Mouse (Mus musculus) gonadal fat pad, adult 2 months (tissue): ENCODE results near the gene Cad. TPM values are rescaled to one million over a fixed set of nuclear protein-coding genes. Genes with fewer than 3 reads are reported as not detected.

ENCODE experiments used
- DNase-seq: peaks from one replicate; pipeline ENCODE4 v3.0.0-alpha.2; 2012; ENCODE audit warnings: low read depth
- polyA plus RNA-seq: library from polyadenylated mRNA; depleted of rRNA; stranded (reverse); fragments of >200 nt; gene quantifications from 2 replicates; pipeline ENCODE4 v1.2.3, GENCODE M21; 2012; rRNA removed

The Cad gene
- polyA plus RNA-seq, 1 experiment = 216 TPM

GRCm38 (mm10) chr5:31110781-31111180 lies 56.2 kb downstream of the Cad start:
- DNase-seq = no peak

GRCm38 (mm10) chr5:31116354-31116753 lies 61.8 kb downstream of the Cad start, which contains the start of gene Trim54:
TSS of gene Trim54 (plus strand) at chr5:31116712.
- no peak for DNase-seq

GRCm38 (mm10) chr5:31116912-31117311 lies 62.3 kb downstream of the Cad start:
- no peak for DNase-seq

GRCm38 (mm10) chr5:31121111-31121510 lies 66.5 kb downstream of the Cad start:
- no peak for DNase-seq

- no peak for DNase-seq
These were observed 68.9 kb downstream of the Cad start for GRCm38 (mm10) chr5:31123481-31123880.

- no peak for DNase-seq
These were observed 71.5 kb downstream of the Cad start for GRCm38 (mm10) chr5:31126050-31126449.

Other genes with a start within 250 kb of the Cad start
- 31.4 and 36.3 TPM in 2 replicates for gene Mapre3, start 240.1 kb upstream of the Cad start, polyA plus RNA-seq
- gene Tmem214, start 186.8 kb upstream of the Cad start, polyA plus RNA-seq = 82.4 and 97.4 TPM in 2 replicates
- 20.0 and 22.9 TPM in 2 replicates for gene Agbl5, start 166.1 kb upstream of the Cad start, polyA plus RNA-seq
- 478 and 493 TPM in 2 replicates for gene Ost4, start 147.0 kb upstream of the Cad start, polyA plus RNA-seq
- gene Emilin1, start 141.4 kb upstream of the Cad start, polyA plus RNA-seq = 39.9 and 45.3 TPM in 2 replicates
- 63.6 and 77.3 TPM in 2 replicates for gene Khk, start 133.3 kb upstream of the Cad start, polyA plus RNA-seq
- 3.1 and 3.5 TPM in 2 replicates for gene Cgref1, start 109.2 kb upstream of the Cad start, polyA plus RNA-seq
- 335 and 336 TPM in 2 replicates for gene Preb, start 94.4 kb upstream of the Cad start, polyA plus RNA-seq
- gene Tcf23, start 86.1 kb upstream of the Cad start, polyA plus RNA-seq = 3.1 and 3.8 TPM in 2 replicates
- 229 and 242 TPM in 2 replicates for gene Atraid, start 6.5 kb upstream of the Cad start, polyA plus RNA-seq
- gene Slc5a6, start 5.9 kb upstream of the Cad start, polyA plus RNA-seq = 32.8 and 34.2 TPM in 2 replicates
- 0.32 and 0.46 TPM in 2 replicates for gene Dnajc5g, start 51.5 kb downstream of the Cad start, polyA plus RNA-seq
- 5.7 and 11.3 TPM in 2 replicates for gene Slc30a3, start 53.5 kb downstream of the Cad start, polyA plus RNA-seq
- gene Trim54, start 61.9 kb downstream of the Cad start, polyA plus RNA-seq = 0.42 TPM in 1 of 2 replicates, not detected in the other
- gene Ucn, start 84.0 kb downstream of the Cad start, polyA plus RNA-seq = not detected in 2 replicates
- gene Mpv17, start 99.5 kb downstream of the Cad start, polyA plus RNA-seq = 94.2 and 136 TPM in 2 replicates
- gene Gm29609, start 125.1 kb downstream of the Cad start, polyA plus RNA-seq = 2.6 and 3.6 TPM in 2 replicates
- gene Gtf3c2, start 125.4 kb downstream of the Cad start, polyA plus RNA-seq = 45.4 TPM in 2 replicates
- 109 and 126 TPM in 2 replicates for gene Snx17, start 138.4 kb downstream of the Cad start, polyA plus RNA-seq
- 51.2 and 64.9 TPM in 2 replicates for gene Eif2b4, start 138.7 kb downstream of the Cad start, polyA plus RNA-seq
- gene Zfp513, start 147.5 kb downstream of the Cad start, polyA plus RNA-seq = 30.4 and 39.7 TPM in 2 replicates
- gene Ppm1g, start 165.9 kb downstream of the Cad start, polyA plus RNA-seq = 46.5 and 80.1 TPM in 2 replicates
- 120 and 142 TPM in 2 replicates for gene Nrbp1, start 186.1 kb downstream of the Cad start, polyA plus RNA-seq
- 1.3 and 3.6 TPM in 2 replicates for gene Gm9970, start 186.5 kb downstream of the Cad start, polyA plus RNA-seq
- gene Krtcap3, start 196.9 kb downstream of the Cad start, polyA plus RNA-seq = 36.9 and 38.7 TPM in 2 replicates
- gene Ift172, start 236.3 kb downstream of the Cad start, polyA plus RNA-seq = 37.7 and 38.4 TPM in 2 replicates
- gene Fndc4, start 241.3 kb downstream of the Cad start, polyA plus RNA-seq = 6.1 and 8.0 TPM in 2 replicates
- gene Gckr, start 242.7 kb downstream of the Cad start, polyA plus RNA-seq = 0.23 and 0.53 TPM in 2 replicates